Mouse (Mus musculus) C2C12 (cell line): ENCODE measurements around the gene Ssrp1.

Source experiments
- CEBPB ChIP-seq: IDR thresholded peaks from one replicate; pipeline ENCODE4 v1.6.1; 2011; ENCODE audit warnings: low read depth, mild to moderate bottlenecking, control low read depth, moderate library complexity
- CTCF ChIP-seq: IDR thresholded peaks from one replicate; pipeline ENCODE4 v1.5.1; 2011; ENCODE audit not compliant: control insufficient read depth, insufficient read depth, insufficient read length
- MAX ChIP-seq: IDR thresholded peaks from one replicate; pipeline ENCODE4 v1.6.1; 2011; ENCODE audit warnings: mild to moderate bottlenecking, control low read depth
- MYOG ChIP-seq: IDR thresholded peaks from one replicate; pipeline ENCODE4 v1.6.1; 2011; ENCODE audit not compliant: control insufficient read depth, insufficient read length; ENCODE audit errors: extremely low read depth
- USF1 ChIP-seq: IDR thresholded peaks from one replicate; pipeline ENCODE4 v1.6.1; 2011; ENCODE audit warnings: low read depth, mild to moderate bottlenecking, control low read depth, moderate library complexity

DNA sequence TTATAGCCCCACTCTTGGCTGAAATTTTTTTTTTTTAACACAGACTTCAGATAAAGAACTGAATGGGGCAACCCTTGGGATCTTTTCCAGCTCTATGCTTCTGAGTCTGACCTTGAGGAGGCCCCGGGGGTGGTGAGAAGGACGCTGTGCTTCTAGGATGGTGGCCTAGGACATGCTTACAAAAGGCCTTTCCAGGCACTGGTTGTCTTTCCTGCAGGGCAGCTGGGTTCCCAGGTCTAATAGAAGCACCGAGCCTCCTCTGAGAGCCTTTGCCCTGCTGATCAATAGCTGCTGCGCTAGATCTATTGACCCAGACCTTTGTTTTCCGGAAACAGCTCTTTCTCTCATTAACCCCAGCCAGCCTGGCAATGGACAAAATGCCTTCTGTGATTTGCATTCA is 58.9 kb downstream of the Ssrp1 start:
- TF ChIP-seq CTCF (no peak), USF1 (no peak), MAX (no peak), CEBPB (no peak), MYOG (no peak)
